Mouse (Mus musculus) embryonic facial prominence, embryonic 12.5 days (tissue): ENCODE measurements around the gene Oxsr1. TPM values are rescaled to one million over a fixed set of nuclear protein-coding genes. Genes with fewer than 3 reads are reported as not detected.
"Not testable (repeated sequence)": the region's sequence is repeated elsewhere in the genome, so short reads cannot be mapped to it uniquely, and the experiment has no call there.

Source experiments
- ATAC-seq: fragments of 200-750 bp; cut with Nextera tagmentation; 2 replicates; pipeline ENCODE4 v1.8.0; 2017; ENCODE audit not compliant: insufficient number of reproducible peaks, insufficient read depth, low FRiP score, low TSS enrichment
- H3K27ac ChIP-seq: fragments of 300-500 bp; sonication (generic); 2 replicates; pipeline ENCODE4 v1.5.1; 2016; ENCODE audit warnings: mild to moderate bottlenecking
- H3K27me3 ChIP-seq: fragments of 300-500 bp; sonication (generic); 2 replicates; pipeline ENCODE4 v1.6.1; 2016; ENCODE audit warnings: mild to moderate bottlenecking, moderate library complexity
- H3K36me3 ChIP-seq: fragments of 300-500 bp; sonication (generic); 2 replicates; pipeline ENCODE4 v1.6.1; 2016; ENCODE audit warnings: mild to moderate bottlenecking
- H3K4me1 ChIP-seq: fragments of 300-500 bp; sonication (generic); 2 replicates; pipeline ENCODE4 v1.6.1; 2016
- H3K4me2 ChIP-seq: fragments of 300-500 bp; sonication (generic); replicated peaks from 2 replicates; pipeline ENCODE4 v1.6.1; 2016; ENCODE audit warnings: mild to moderate bottlenecking, moderate library complexity
- H3K4me3 ChIP-seq: fragments of 300-500 bp; sonication (generic); 2 replicates; pipeline ENCODE4 v1.5.1; 2016; ENCODE audit warnings: mild to moderate bottlenecking
- H3K9ac ChIP-seq: fragments of 300-500 bp; sonication (generic); 2 replicates; pipeline ENCODE4 v1.6.1; 2016; ENCODE audit warnings: mild to moderate bottlenecking, moderate library complexity
- H3K9me3 ChIP-seq: fragments of 300-500 bp; sonication (generic); 2 replicates; pipeline ENCODE4 v1.6.1; 2016; ENCODE audit warnings: mild to moderate bottlenecking, moderate library complexity
- WGBS: fragments of 180-500 bp; shearing (Covaris S2); methylation state at CpG from one replicate; pipeline ENCODE4 v1.1.7; 2016; 5-methylcytosine and 5-hydroxymethylcytosine counted together
- polyA plus RNA-seq: library from polyadenylated mRNA; unstranded; fragments of >200 nt; fragmentation: Nextera tagmentation; extraction: Ambion mirVana; gene quantifications from 2 replicates; pipeline ENCODE4 v1.2.1, GENCODE M21; 2016

Oxsr1 gene
- polyA plus RNA-seq, 1 experiment from 2014 or later: 18.0 TPM

GRCm38 (mm10) chr9:119241169-119241865 lies 80.9 kb downstream of the Oxsr1 start:
- H3K9me3 ChIP-seq: no peaks in the 10 kb centered on the region
- no peak for ATAC-seq
- H3K4me2 ChIP-seq: no peak overlapping the region
- no peaks in the 10 kb centered on the region for H3K4me1 ChIP-seq
- 86% methylated on average over 11 of the region's 11 CpGs for WGBS
- peaks cover 54% of the 10 kb centered on the region for H3K36me3 ChIP-seq
- H3K27me3 ChIP-seq: no peaks in the 10 kb centered on the region
- no peak overlapping the region for H3K9ac ChIP-seq
- H3K27ac ChIP-seq: no peak overlapping the region
- no peak overlapping the region for H3K4me3 ChIP-seq

GRCm38 (mm10) chr9:119240286-119240997 lies 81.8 kb downstream of the Oxsr1 start:
- no peak overlapping the region for H3K4me2 ChIP-seq
- no peak overlapping the region for H3K4me3 ChIP-seq
- no peak overlapping the region for H3K27ac ChIP-seq
- H3K4me1 ChIP-seq: no peaks in the 10 kb centered on the region
- peaks cover 52% of the 10 kb centered on the region for H3K36me3 ChIP-seq
- H3K27me3 ChIP-seq: no peaks in the 10 kb centered on the region
- ATAC-seq: no peak
- H3K9me3 ChIP-seq: no peaks in the 10 kb centered on the region
- WGBS: 87% methylated on average over 10 of the region's 10 CpGs
- no peak overlapping the region for H3K9ac ChIP-seq

- peaks cover 48% of the 10 kb centered on the region for H3K36me3 ChIP-seq
- H3K27me3 ChIP-seq: no peaks in the 10 kb centered on the region
- no peak for ATAC-seq
- 94% methylated on average over 3 of the region's 3 CpGs for WGBS
- H3K4me1 ChIP-seq: no peaks in the 10 kb centered on the region
- H3K9ac ChIP-seq: no peak overlapping the region
- H3K9me3 ChIP-seq: no peaks in the 10 kb centered on the region
- H3K4me2 ChIP-seq: no peak overlapping the region
- H3K4me3 ChIP-seq: no peak overlapping the region
- H3K27ac ChIP-seq: no peak overlapping the region
Measured at GRCm38 (mm10) chr9:119239274-119239673, 83.0 kb downstream of the Oxsr1 start.

- Histone ChIP-seq H3K36me3 (peaks cover 44% of the 10 kb centered on the region), H3K4me2 (no peak overlapping the region), H3K9ac (no peak overlapping the region), H3K4me3 (no peak overlapping the region), H3K4me1 (no peaks in the 10 kb centered on the region), H3K27me3 (no peaks in the 10 kb centered on the region), H3K27ac (no peak overlapping the region), H3K9me3 (no peaks in the 10 kb centered on the region)
- ATAC-seq: no peak
- WGBS: 92% methylated on average over 4 of the region's 4 CpGs
Measured at GRCm38 (mm10) chr9:119238796-119239195, 83.4 kb downstream of the Oxsr1 start.

- 92% methylated on average over 7 of the region's 7 CpGs for WGBS
- no peak for ATAC-seq
- H3K4me3 ChIP-seq: no peak overlapping the region
- no peaks in the 10 kb centered on the region for H3K9me3 ChIP-seq
- H3K4me2 ChIP-seq: no peak overlapping the region
- no peak overlapping the region for H3K9ac ChIP-seq
- H3K27me3 ChIP-seq: no peaks in the 10 kb centered on the region
- no peak overlapping the region for H3K27ac ChIP-seq
- H3K36me3 ChIP-seq: 0 out of 2 replicates have a peak, but pooled peaks cover 4% of the 10 kb centered on the region
- no peaks in the 10 kb centered on the region for H3K4me1 ChIP-seq
Measured at GRCm38 (mm10) chr9:119231552-119231951, 90.7 kb downstream of the Oxsr1 start.

- H3K4me3 ChIP-seq: no peak overlapping the region
- no peaks in the 10 kb centered on the region for H3K27me3 ChIP-seq
- no peaks in the 10 kb centered on the region for H3K9me3 ChIP-seq
- H3K27ac ChIP-seq: no peak overlapping the region
- no peaks in the 10 kb centered on the region for H3K4me1 ChIP-seq
- 0 out of 2 replicates have a peak, but pooled peaks cover 4% of the 10 kb centered on the region for H3K36me3 ChIP-seq
- H3K4me2 ChIP-seq: no peak overlapping the region
- H3K9ac ChIP-seq: no peak overlapping the region
- no peak for ATAC-seq
- 81% methylated on average over 2 of the region's 2 CpGs for WGBS
Measured at GRCm38 (mm10) chr9:119230829-119231228, 91.4 kb downstream of the Oxsr1 start.

- ATAC-seq: no peak
- 89% methylated on average over 4 of the region's 4 CpGs for WGBS
- no peaks in the 10 kb centered on the region for H3K9me3 ChIP-seq
Measured at GRCm38 (mm10) chr9:119220249-119220648, 102.0 kb downstream of the Oxsr1 start.

GRCm38 (mm10) chr9:119219667-119220066 lies 102.6 kb downstream of the Oxsr1 start:
- no peak for ATAC-seq
- no peaks in the 10 kb centered on the region for H3K9me3 ChIP-seq
- 91% methylated on average over 2 of the region's 2 CpGs for WGBS
- no peaks in the 10 kb centered on the region for H3K27me3 ChIP-seq
- no peaks in the 10 kb centered on the region for H3K4me1 ChIP-seq
- H3K36me3 ChIP-seq: peaks cover 1% of the 10 kb centered on the region; the same call in 1 of the 2 replicates
- no peak overlapping the region for H3K4me3 ChIP-seq
- H3K9ac ChIP-seq: no peak overlapping the region
- no peak overlapping the region for H3K4me2 ChIP-seq
- no peak overlapping the region for H3K27ac ChIP-seq

More at GRCm38 (mm10) chr9:119220249-119220648, 102.0 kb downstream of the Oxsr1 start:
- Histone ChIP-seq H3K4me1 (no peaks in the 10 kb centered on the region), H3K27me3 (no peaks in the 10 kb centered on the region), H3K4me2 (no peak overlapping the region), H3K9ac (no peak overlapping the region), H3K27ac (no peak overlapping the region), H3K4me3 (no peak overlapping the region), H3K36me3 (peaks cover 3% of the 10 kb centered on the region; the same call in 1 of the 2 replicates)

- H3K4me3 ChIP-seq, H3K27ac ChIP-seq, H3K9ac ChIP-seq, ATAC-seq, H3K4me2 ChIP-seq, H3K36me3 ChIP-seq, H3K27me3 ChIP-seq, H3K9me3 ChIP-seq, H3K4me1 ChIP-seq: not testable (repeated sequence)
- 91% methylated on average over 2 of the region's 2 CpGs for WGBS
Measured at GRCm38 (mm10) chr9:119215341-119215740, 106.9 kb downstream of the Oxsr1 start.

- Histone ChIP-seq H3K27ac (no peak overlapping the region), H3K36me3 (no peaks in the 10 kb centered on the region; the same call in 1 of the 2 replicates), H3K9ac (no peak overlapping the region), H3K4me3 (no peak overlapping the region), H3K9me3 (no peaks in the 10 kb centered on the region), H3K4me2 (no peak overlapping the region), H3K4me1 (no peaks in the 10 kb centered on the region), H3K27me3 (no peaks in the 10 kb centered on the region)
- WGBS: 85% methylated on average over 6 of the region's 6 CpGs
- no peak for ATAC-seq
Measured at GRCm38 (mm10) chr9:119214601-119215000, 107.6 kb downstream of the Oxsr1 start.

- no peak overlapping the region for H3K27ac ChIP-seq
- H3K36me3 ChIP-seq: no peaks in the 10 kb centered on the region; the same call in 1 of the 2 replicates
- 75% methylated on average over 8 of the region's 8 CpGs for WGBS
- H3K4me3 ChIP-seq: no peak overlapping the region
- no peaks in the 10 kb centered on the region for H3K9me3 ChIP-seq
- H3K27me3 ChIP-seq: no peaks in the 10 kb centered on the region
- H3K9ac ChIP-seq: no peak overlapping the region
- no peaks in the 10 kb centered on the region for H3K4me1 ChIP-seq
- H3K4me2 ChIP-seq: no peak overlapping the region
- no peak for ATAC-seq
Measured at GRCm38 (mm10) chr9:119212996-119213395, 109.2 kb downstream of the Oxsr1 start.

- Histone ChIP-seq H3K27me3 (no peaks in the 10 kb centered on the region), H3K9me3 (peaks cover 9% of the 10 kb centered on the region; the same call in 1 of the 2 replicates), H3K4me3 (no peak within 1 kb of the TSS), H3K36me3 (no peaks in the 10 kb centered on the region), H3K4me2 (no peak within 1 kb of the TSS), H3K4me1 (no peaks in the 10 kb centered on the region), H3K27ac (no peak within 1 kb of the TSS), H3K9ac (no peak within 1 kb of the TSS)
- WGBS: 96% methylated on average over 4 of the region's 4 CpGs
- ATAC-seq: no peak
Measured at GRCm38 (mm10) chr9:119208998-119209397, 113.2 kb downstream of the Oxsr1 start, which contains the start of gene Slc22a13. Gene Slc22a13 (minus strand): TSS chr9:119209098.
